Mouse (Mus musculus) C2C12 (cell line): ENCODE results near the gene Paqr3.

Experiments used
- CTCF ChIP-seq: IDR thresholded peaks from one replicate; pipeline ENCODE4 v1.5.1; 2011; ENCODE audit not compliant: control insufficient read depth, insufficient read depth, insufficient read length
- MAX ChIP-seq: IDR thresholded peaks from one replicate; pipeline ENCODE4 v1.6.1; 2011; ENCODE audit warnings: mild to moderate bottlenecking, control low read depth
- MYOD1 ChIP-seq: IDR thresholded peaks from one replicate; pipeline ENCODE4 v1.6.1; 2011; ENCODE audit warnings: low read depth; ENCODE audit not compliant: control insufficient read depth, insufficient read length
- MYOG ChIP-seq: IDR thresholded peaks from one replicate; pipeline ENCODE4 v1.6.1; 2011; ENCODE audit not compliant: control insufficient read depth, insufficient read length; ENCODE audit errors: extremely low read depth

GRCm38 (mm10) chr5:97056359-97056758, 55.0 kb downstream of the Paqr3 start:
- TF ChIP-seq CTCF: no peak
- TF ChIP-seq MAX: no peak
- TF ChIP-seq MYOG: no peak
- TF ChIP-seq MYOD1: no peak
